Mouse (Mus musculus) kidney, postnatal 0 days (tissue): ENCODE data around the gene Rap1gds1. TPM values are rescaled to one million over a fixed set of nuclear protein-coding genes. Genes with fewer than 3 reads are reported as not detected.

Source experiments
- ATAC-seq: fragments of 200-750 bp; cut with Nextera tagmentation; replicated peaks from 2 replicates; pipeline ENCODE4 v1.8.0; 2017; ENCODE audit warnings: low read depth, moderate number of reproducible peaks, moderate TSS enrichment, moderate library complexity; ENCODE audit not compliant: low FRiP score
- DNase-seq: peaks from one replicate; pipeline ENCODE4 v3.0.0-alpha.2; 2016; ENCODE audit warnings: low spot score
- H3K27ac ChIP-seq: fragments of 300-500 bp; sonication (generic); 2 replicates; pipeline ENCODE4 v1.5.1; 2014; ENCODE audit warnings: mild to moderate bottlenecking
- H3K27me3 ChIP-seq: fragments of 300-500 bp; sonication (generic); 2 replicates; pipeline ENCODE4 v1.6.1; 2014; ENCODE audit warnings: low read length, mixed read lengths; ENCODE audit not compliant: insufficient read depth
- H3K36me3 ChIP-seq: fragments of 300-500 bp; sonication (generic); 2 replicates; pipeline ENCODE4 v1.6.1; 2014; ENCODE audit warnings: low read length, mixed read lengths; ENCODE audit not compliant: insufficient read depth
- H3K4me1 ChIP-seq: fragments of 300-500 bp; sonication (generic); replicated peaks from 2 replicates; pipeline ENCODE4 v1.6.1; 2014; ENCODE audit warnings: antibody characterized with exemption, low read length, mixed read lengths; ENCODE audit not compliant: insufficient read depth
- H3K4me2 ChIP-seq: fragments of 300-500 bp; sonication (generic); 2 replicates; pipeline ENCODE4 v1.6.1; 2014; ENCODE audit warnings: mild to moderate bottlenecking, low read length, moderate library complexity, mixed read lengths
- H3K4me3 ChIP-seq: fragments of 300-500 bp; sonication (generic); replicated peaks from 2 replicates; pipeline ENCODE4 v1.5.1; 2014; ENCODE audit warnings: low read depth, low read length
- H3K9ac ChIP-seq: fragments of 300-500 bp; sonication (generic); 2 replicates; pipeline ENCODE4 v1.6.1; 2014; ENCODE audit warnings: low read depth, low read length
- H3K9me3 ChIP-seq: fragments of 300-500 bp; sonication (generic); replicated peaks from 2 replicates; pipeline ENCODE4 v1.6.1; 2016; ENCODE audit warnings: low read length, inconsistent platforms, mixed read lengths
- CTCF ChIP-seq: IDR thresholded peaks from 2 replicates; pipeline ENCODE4 v1.5.1; 2016; ENCODE audit warnings: antibody characterized with exemption, low read depth, mild to moderate bottlenecking, moderate library complexity
- WGBS: fragments of 180-500 bp; shearing (Covaris S2); extraction: QIAGEN DNeasy Blood & Tissue Kit; methylation state at CpG from one replicate; pipeline ENCODE4 v1.1.7; 2014; 5-methylcytosine and 5-hydroxymethylcytosine counted together
- polyA plus RNA-seq: library from polyadenylated mRNA; unstranded; fragments of >200 nt; fragmentation: Nextera tagmentation; extraction: Ambion mirVana; gene quantifications from 2 replicates; pipeline ENCODE4 v1.2.1, GENCODE M21; 2015

Rap1gds1 gene
- polyA plus RNA-seq, 1 experiment from 2014 or later, result 31.8 TPM

DNA sequence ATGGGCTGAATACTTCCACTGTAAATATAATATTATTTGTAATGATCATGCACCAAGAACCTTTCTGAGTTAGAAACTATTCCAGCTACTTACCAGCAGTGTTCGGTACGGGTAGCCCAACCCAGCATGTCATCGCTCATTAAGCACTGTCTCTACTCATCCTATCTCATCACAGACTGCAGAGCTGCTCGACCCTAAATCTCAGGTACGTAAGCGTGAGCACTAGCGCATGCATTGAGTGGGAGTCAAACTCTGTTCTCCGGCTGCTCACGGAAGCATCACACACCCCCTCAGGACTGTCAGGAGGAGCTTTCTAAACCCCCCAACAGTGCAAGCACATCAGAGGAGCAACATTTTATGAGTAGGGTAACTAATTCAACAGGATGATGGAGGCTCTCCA lies 107.4 kb downstream of the Rap1gds1 start:
- Histone ChIP-seq H3K4me3 (no peak overlapping the region), H3K36me3 (peaks cover 10% of the 10 kb centered on the region), H3K4me2 (no peak overlapping the region), H3K4me1 (no peaks in the 10 kb centered on the region), H3K27me3 (no peaks in the 10 kb centered on the region), H3K9me3 (no peaks in the 10 kb centered on the region), H3K9ac (no peak overlapping the region), H3K27ac (no peak overlapping the region)
- 63% methylated on average over 9 of the region's 9 CpGs for WGBS
- peak; percentile 24 for DNase-seq
- no peak for ATAC-seq
- no peak for TF ChIP-seq CTCF

DNA sequence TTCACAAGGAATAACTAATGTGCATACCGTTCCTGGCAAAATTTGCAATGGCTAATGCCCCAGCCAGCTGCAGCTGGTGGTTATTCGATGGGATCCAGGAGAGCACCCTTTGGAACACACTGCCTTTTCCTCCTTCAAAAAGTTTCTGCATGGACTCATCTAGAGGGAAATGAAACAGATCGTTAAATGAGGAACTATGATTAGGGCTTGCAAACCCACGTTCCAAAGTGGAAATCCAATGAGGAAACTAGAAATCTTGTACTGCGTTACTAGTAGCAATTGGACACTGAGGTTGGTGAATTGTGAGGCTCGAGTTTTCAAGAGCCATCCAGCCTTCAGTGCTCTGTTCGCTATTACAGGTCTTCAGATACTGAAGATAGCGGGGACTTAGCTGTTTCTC lies 116.5 kb downstream of the Rap1gds1 start:
- Histone ChIP-seq H3K4me3 (no peak overlapping the region), H3K9me3 (no peaks in the 10 kb centered on the region), H3K27me3 (no peaks in the 10 kb centered on the region), H3K27ac (no peak overlapping the region), H3K4me2 (no peak overlapping the region), H3K4me1 (no peaks in the 10 kb centered on the region), H3K36me3 (peaks cover 18% of the 10 kb centered on the region), H3K9ac (no peak overlapping the region)
- 96% methylated on average over 8 of the region's 8 CpGs for WGBS
- DNase-seq (no peak), ATAC-seq (no peak)
- TF ChIP-seq CTCF, result no peak

- 92% methylated on average over 7 of the region's 7 CpGs for WGBS
- no peak overlapping the region for H3K4me3 ChIP-seq
- peaks cover 11% of the 10 kb centered on the region for H3K36me3 ChIP-seq
- no peaks in the 10 kb centered on the region for H3K4me1 ChIP-seq
- H3K9me3 ChIP-seq, result no peaks in the 10 kb centered on the region
- no peak overlapping the region for H3K27ac ChIP-seq
- no peak overlapping the region for H3K9ac ChIP-seq
- no peaks in the 10 kb centered on the region for H3K27me3 ChIP-seq
- DNase-seq (no peak), ATAC-seq (no peak)
- TF ChIP-seq CTCF, result no peak
- no peak overlapping the region for H3K4me2 ChIP-seq
Observed at GRCm38 (mm10) chr3:138955220-138955619, 119.8 kb downstream of the Rap1gds1 start.

GRCm38 (mm10) chr3:138949081-138949480 lies 125.9 kb downstream of the Rap1gds1 start:
- Histone ChIP-seq H3K27me3 (no peaks in the 10 kb centered on the region), H3K36me3 (peaks cover 16% of the 10 kb centered on the region), H3K9ac (no peak overlapping the region), H3K4me2 (no peak overlapping the region), H3K4me3 (no peak overlapping the region), H3K9me3 (no peaks in the 10 kb centered on the region), H3K4me1 (no peaks in the 10 kb centered on the region), H3K27ac (no peak overlapping the region)
- WGBS, result 90% methylated on average over 9 of the region's 9 CpGs
- TF ChIP-seq CTCF, result no peak
- DNase-seq, result no peak
- no peak for ATAC-seq

DNA sequence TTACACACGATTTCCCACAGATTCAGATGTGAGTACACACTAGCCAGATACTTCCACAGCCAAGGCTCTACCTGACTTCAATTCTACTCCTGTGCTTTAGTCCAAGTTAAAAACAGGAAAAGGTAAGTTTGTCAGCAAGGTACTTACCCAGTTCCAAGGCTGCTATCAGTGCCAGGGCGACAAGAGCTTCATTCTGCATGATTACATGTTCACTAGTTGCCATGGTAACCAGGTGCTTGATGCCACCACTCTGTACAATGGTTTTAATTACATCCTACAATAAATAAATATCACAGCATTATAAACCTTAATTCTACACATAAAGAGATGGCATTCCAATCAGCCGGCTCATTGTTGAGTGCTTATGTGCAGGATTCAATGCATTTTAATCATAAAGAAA lies 129.5 kb downstream of the Rap1gds1 start:
- ATAC-seq (no peak), DNase-seq (no peak)
- Histone ChIP-seq H3K4me1 (no peaks in the 10 kb centered on the region), H3K4me3 (no peak overlapping the region), H3K36me3 (peaks cover 14% of the 10 kb centered on the region; the same call in 1 of the 2 replicates), H3K9me3 (no peaks in the 10 kb centered on the region), H3K9ac (no peak overlapping the region), H3K27me3 (no peaks in the 10 kb centered on the region), H3K4me2 (no peak overlapping the region), H3K27ac (no peak overlapping the region)
- no peak for TF ChIP-seq CTCF
- WGBS, result 95% methylated on average over 3 of the region's 3 CpGs

DNA sequence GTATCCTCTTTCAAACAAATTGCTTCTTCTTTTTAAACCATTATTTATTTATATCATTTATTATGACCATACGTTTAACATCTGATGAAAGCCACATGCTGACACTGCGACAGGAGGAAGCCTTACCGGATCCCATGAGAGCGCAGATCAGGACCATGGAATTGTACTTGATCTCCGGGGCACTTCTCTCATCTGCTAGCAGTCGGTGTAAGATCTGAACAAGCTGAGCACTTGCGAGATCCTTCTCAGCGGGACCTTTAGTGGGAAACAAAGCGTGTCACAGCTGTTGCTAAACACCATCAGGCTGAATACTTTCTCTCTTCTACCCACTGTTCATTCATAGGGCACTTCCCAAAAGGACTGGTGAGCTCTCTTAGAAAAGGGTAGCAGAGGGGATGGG lies 133.4 kb downstream of the Rap1gds1 start:
- Histone ChIP-seq H3K36me3 (peaks cover 38% of the 10 kb centered on the region), H3K9me3 (no peaks in the 10 kb centered on the region), H3K4me2 (no peak overlapping the region), H3K4me3 (no peak overlapping the region), H3K27me3 (no peaks in the 10 kb centered on the region), H3K9ac (no peak overlapping the region), H3K27ac (no peak overlapping the region), H3K4me1 (no peaks in the 10 kb centered on the region)
- ATAC-seq, result no peak
- DNase-seq, result peak; percentile 8
- WGBS, result 59% methylated on average over 9 of the region's 9 CpGs
- no peak for TF ChIP-seq CTCF

DNA sequence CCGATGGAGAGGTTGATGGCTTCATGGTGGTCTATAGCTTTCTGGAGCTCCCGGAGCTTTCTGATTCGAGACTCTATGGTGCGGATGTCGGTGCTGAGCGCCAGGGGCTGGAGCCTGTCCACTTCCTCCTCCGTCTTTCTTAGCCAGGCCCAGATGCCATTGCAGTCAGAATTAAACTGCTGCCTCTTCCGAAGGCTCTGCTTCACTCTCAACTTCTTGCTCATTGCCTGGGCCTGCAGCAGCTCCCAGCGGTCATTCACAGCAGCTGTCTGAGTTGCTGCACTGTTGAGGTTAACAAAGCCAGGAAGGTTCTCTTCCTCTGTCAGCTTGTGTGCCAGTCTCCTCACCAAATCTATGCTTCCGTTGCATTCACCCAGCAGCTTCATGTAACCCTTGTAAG lies 137.8 kb downstream of the Rap1gds1 start:
- no peak for ATAC-seq
- H3K27ac ChIP-seq, result no peak overlapping the region
- no peak for TF ChIP-seq CTCF

More for the DNA sequence above, 137.8 kb downstream of the Rap1gds1 start:
- no peak for DNase-seq
- Histone ChIP-seq H3K9me3 (no peaks in the 10 kb centered on the region), H3K4me1 (no peaks in the 10 kb centered on the region), H3K36me3 (peaks cover 27% of the 10 kb centered on the region), H3K27me3 (no peaks in the 10 kb centered on the region), H3K9ac (no peak overlapping the region), H3K4me3 (no peak overlapping the region), H3K4me2 (no peak overlapping the region)
- whole genome bisulfite sequencing, result 93% methylated on average over 10 of the region's 10 CpGs
